Comparison of ENCODE assay signal across 9 mouse cellular contexts in the genomic region with DNA sequence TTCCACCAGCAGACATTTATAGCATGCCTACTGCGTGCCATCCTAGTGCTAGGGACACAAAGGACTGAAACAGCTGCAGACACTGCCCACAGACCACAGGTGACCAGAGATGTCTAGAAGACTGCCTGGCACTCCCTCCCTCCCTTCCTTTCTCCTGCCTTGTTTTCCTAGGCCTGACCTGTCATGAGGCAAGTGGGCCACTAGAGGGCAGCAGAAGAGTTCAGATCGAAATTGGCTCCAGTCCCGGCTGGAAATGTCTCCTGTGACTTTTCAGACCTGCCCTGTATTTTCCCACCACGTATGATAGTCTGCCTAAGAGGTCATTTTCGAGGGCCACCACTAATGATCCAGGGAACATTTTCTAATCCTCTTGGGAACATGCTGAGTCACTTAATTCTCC. TPM values are rescaled to one million over a fixed set of nuclear protein-coding genes. Genes with fewer than 3 reads are reported as not detected.
DNase-seq lines count a peak whose midpoint lies in the region; ATAC-seq and TF ChIP-seq lines count a peak whose summit lies in the region.
"Had no signal": no experiment of that assay in that cellular context is flagged by ENCODE, and none has a peak within 500 bp of the region (broad histone marks: within the 10 kb centered on the region; RNA-seq: fewer than 3 reads in every experiment).

No protein-coding gene starts in this region.

- under 1% methylated on average over 5 of the region's 5 CpGs for WGBS in heart, embryonic 13.5 days
- WGBS in liver, embryonic 11.5 days: 5% methylated on average over 5 of the region's 5 CpGs
- WGBS in neural tube, embryonic 14.5 days: 4% methylated on average over 5 of the region's 5 CpGs

- no peak for TF ChIP-seq POLR2A in bone marrow macrophage, adult 2 months (IDR thresholded peaks at IDR 0.05; ENCODE audit: borderline replicate concordance, low read depth, low read length)

- ATAC-seq in erythroid progenitor cell, adult 5-6 weeks (replicated peaks; ENCODE audit: low FRiP score, poor library complexity, severe bottlenecking): peak; percentile 62; the same call in 1 of the 2 replicates
- ATAC-seq in heart, embryonic 13.5 days (ENCODE audit: extremely low read depth, insufficient number of reproducible peaks, low FRiP score, low TSS enrichment): no peak
- ATAC-seq in liver, embryonic 11.5 days (replicated peaks; ENCODE audit: low FRiP score): no peak
- ATAC-seq in neural tube, embryonic 14.5 days (ENCODE audit: low read depth): peak; percentile 62; the same call in 1 of the 2 replicates

- H3K27me3 ChIP-seq in heart, embryonic 13.5 days (replicated peaks): no peaks in the 10 kb centered on the region
- H3K27me3 ChIP-seq in liver, embryonic 11.5 days (replicated peaks; ENCODE audit: control insufficient read depth, insufficient read depth, low read length): no peaks in the 10 kb centered on the region
- no peaks in the 10 kb centered on the region for H3K27me3 ChIP-seq in neural tube, embryonic 14.5 days (ENCODE audit: control insufficient read depth, insufficient read depth, low read length)
- H3K27me3 ChIP-seq: embryonic facial prominence, embryonic 13.5 days had no signal

- H3K9me3 ChIP-seq in heart, embryonic 13.5 days: no peaks in the 10 kb centered on the region
- no peaks in the 10 kb centered on the region for H3K9me3 ChIP-seq in liver, embryonic 11.5 days (ENCODE audit: control insufficient read depth, low read length)
- H3K9me3 ChIP-seq in neural tube, embryonic 14.5 days (ENCODE audit: control insufficient read depth, low read length): no peaks in the 10 kb centered on the region
- H3K9me3 ChIP-seq: embryonic facial prominence, embryonic 13.5 days had no signal

- H3K36me3 ChIP-seq in heart, embryonic 13.5 days: peaks cover 72% of the 10 kb centered on the region
- no peaks in the 10 kb centered on the region; the same call in 1 of the 2 replicates for H3K36me3 ChIP-seq in liver, embryonic 11.5 days (ENCODE audit: control insufficient read depth, insufficient read depth, low read length)
- H3K36me3 ChIP-seq in neural tube, embryonic 14.5 days (ENCODE audit: control insufficient read depth, insufficient read depth, low read length): no peaks in the 10 kb centered on the region
- H3K36me3 ChIP-seq: embryonic facial prominence, embryonic 13.5 days had no signal

- no peak overlapping the region for H3K4me2 ChIP-seq in heart, embryonic 13.5 days
- no peak overlapping the region for H3K4me2 ChIP-seq in liver, embryonic 11.5 days
- H3K4me2 ChIP-seq in neural tube, embryonic 14.5 days (ENCODE audit: low read depth, low read length): no peak overlapping the region
- H3K4me2 ChIP-seq: embryonic facial prominence, embryonic 13.5 days had no signal

- H3K4me1 ChIP-seq in bone marrow macrophage, adult 2 months (ENCODE audit: control insufficient read depth, insufficient read depth, low read length): peaks cover 10% of the 10 kb centered on the region; the same call in 1 of the 2 replicates
- H3K4me1 ChIP-seq in heart, embryonic 13.5 days: peaks cover 23% of the 10 kb centered on the region
- H3K4me1 ChIP-seq in liver, embryonic 11.5 days (replicated peaks; ENCODE audit: control insufficient read depth, insufficient read depth, low read length): 0 out of 2 replicates have a peak, but pooled peaks cover 6% of the 10 kb centered on the region
- H3K4me1 ChIP-seq in neural tube, embryonic 14.5 days (ENCODE audit: control insufficient read depth, insufficient read depth, low read length): no peaks in the 10 kb centered on the region; the same call in 1 of the 2 replicates

- H3K9ac ChIP-seq in heart, embryonic 13.5 days: peak overlapping the region; percentile 54
- no peak overlapping the region for H3K9ac ChIP-seq in liver, embryonic 11.5 days (ENCODE audit: low read depth, low read length)
- H3K9ac ChIP-seq in neural tube, embryonic 14.5 days (replicated peaks; ENCODE audit: low read depth, low read length): no peak overlapping the region; the same call in 1 of the 2 replicates
- H3K9ac ChIP-seq: embryonic facial prominence, embryonic 13.5 days had no signal

- DNase-seq in CD8-positive naive resting alpha-beta T cell, adult 2 months (ENCODE audit: low read depth in 2 of 2, low spot score in 2 of 2): peak; percentile 29 to 32
- peak; percentile 87 for DNase-seq in kidney, postnatal 10 days
- peak; percentile 61 for DNase-seq in liver, embryonic 11.5 days (ENCODE audit: low spot score)
- DNase-seq in thymus, adult 18-20 months: peak; percentile 11 to 35

- no peak overlapping the region for H3K27ac ChIP-seq in bone marrow macrophage, adult 2 months (ENCODE audit: insufficient read depth, low read depth, low read length)
- peak overlapping the region; percentile 45 for H3K27ac ChIP-seq in heart, embryonic 13.5 days (replicated peaks)
- no peak overlapping the region for H3K27ac ChIP-seq in liver, embryonic 11.5 days (ENCODE audit: low read depth, low read length)
- no peak overlapping the region for H3K27ac ChIP-seq in neural tube, embryonic 14.5 days (ENCODE audit: low read depth, low read length)
- H3K27ac ChIP-seq: embryonic facial prominence, embryonic 13.5 days had no signal

- peak; percentile 58 for TF ChIP-seq CTCF in bone marrow macrophage, adult 2 months (IDR thresholded peaks at IDR 0.05; ENCODE audit: low read depth, low read length)

- H3K4me3 ChIP-seq in bone marrow macrophage, adult 2 months (ENCODE audit: insufficient read depth, low read length): no peak overlapping the region
- H3K4me3 ChIP-seq in heart, embryonic 13.5 days: no peak overlapping the region
- no peak overlapping the region for H3K4me3 ChIP-seq in liver, embryonic 11.5 days (ENCODE audit: low read depth, low read length)
- no peak overlapping the region for H3K4me3 ChIP-seq in neural tube, embryonic 14.5 days (ENCODE audit: low read depth, low read length)
- H3K4me3 ChIP-seq: embryonic facial prominence, embryonic 13.5 days had no signal

RNA-seq across cellular contexts. Expression of gene Gm4353, which starts 47.6 kb away (rescaled TPM):
- not detected in 2 replicates for polyA plus RNA-seq in bone marrow macrophage, adult 2 months (2012; ENCODE audit: insufficient read depth, insufficient read length, missing spikeins)
- total RNA-seq in erythroid progenitor cell, adult 5-6 weeks (2015; ENCODE audit: low replicate concordance): not detected in 2 replicates
- 0.77 and 1.2 TPM in 2 replicates for total RNA-seq in erythroid progenitor cell, adult 5-6 weeks (2017; ENCODE audit: low replicate concordance)
- 0.11 and 0.52 TPM in 2 replicates for polyA plus RNA-seq in heart, embryonic 13.5 days (2015; fragmentation: Nextera tagmentation; extraction: Ambion mirVana)
- polyA plus RNA-seq in liver, embryonic 11.5 days (2014; fragmentation: Nextera tagmentation; extraction: Ambion mirVana): 0.78 and 0.93 TPM in 2 replicates
- 0.43 and 0.83 TPM in 2 replicates for polyA plus RNA-seq in neural tube, embryonic 14.5 days (2014; fragmentation: Nextera tagmentation; extraction: Ambion mirVana)

Comparison
In these comparisons a context has a peak if more than half of its experiments do, and no peak if none do; other contexts are left out.
1. DNase-seq: peak in every context shown above with its lines; median percentile 87 in kidney, postnatal 10 days; 61 in liver, embryonic 11.5 days; 30 in CD8-positive naive resting alpha-beta T cell, adult 2 months; 23 in thymus, adult 18-20 months.
2. ATAC-seq: peak in erythroid progenitor cell, adult 5-6 weeks (single experiment) and neural tube, embryonic 14.5 days (single experiment); none in heart, embryonic 13.5 days (single experiment) and liver, embryonic 11.5 days (single experiment).